Mouse (Mus musculus): ENCODE data around the gene Bloc1s5. TPM values are rescaled to one million over a fixed set of nuclear protein-coding genes. Genes with fewer than 3 reads are reported as not detected.
A peak's percentile ranks its signal among the peaks of the same experiment; 100 is the strongest.

Bloc1s5 gene
- total RNA-seq, 1 experiment from 2014 or later: 24.4 TPM

- peak; percentile 37 for DNase-seq
These were observed 16.8 kb downstream of the Bloc1s5 start for GRCm38 (mm10) chr13:38618001-38618630.

- no peak for DNase-seq
These were observed 18.0 kb downstream of the Bloc1s5 start for GRCm38 (mm10) chr13:38616887-38617286.

GRCm38 (mm10) chr13:38615656-38616055, 19.3 kb downstream of the Bloc1s5 start:
- no peak for DNase-seq

- no peak for DNase-seq
These were observed 20.6 kb downstream of the Bloc1s5 start for GRCm38 (mm10) chr13:38614298-38614697.

GRCm38 (mm10) chr13:38613583-38613982, 21.3 kb downstream of the Bloc1s5 start:
- no peak for DNase-seq

GRCm38 (mm10) chr13:38612608-38613007, 22.3 kb downstream of the Bloc1s5 start:
- no peak for DNase-seq

GRCm38 (mm10) chr13:38612179-38612578, 22.7 kb downstream of the Bloc1s5 start:
- DNase-seq: no peak

GRCm38 (mm10) chr13:38610336-38610735, 24.6 kb downstream of the Bloc1s5 start:
- DNase-seq: peak; percentile 80

GRCm38 (mm10) chr13:38607130-38607529, 27.8 kb downstream of the Bloc1s5 start:
- no peak for DNase-seq

- DNase-seq: peak; percentile 31
These were observed 29.6 kb downstream of the Bloc1s5 start for GRCm38 (mm10) chr13:38605353-38605752.

GRCm38 (mm10) chr13:38602966-38603365, 31.9 kb downstream of the Bloc1s5 start:
- peak; percentile 66 for DNase-seq

- no peak for DNase-seq
These were observed 32.6 kb downstream of the Bloc1s5 start for GRCm38 (mm10) chr13:38602243-38602832.

GRCm38 (mm10) chr13:38600811-38601210, 34.1 kb downstream of the Bloc1s5 start:
- DNase-seq: no peak

GRCm38 (mm10) chr13:38597076-38597475, 37.8 kb downstream of the Bloc1s5 start:
- no peak for DNase-seq

GRCm38 (mm10) chr13:38596461-38596860, 38.4 kb downstream of the Bloc1s5 start:
- no peak for DNase-seq

- DNase-seq: no peak
These were observed 41.8 kb downstream of the Bloc1s5 start for GRCm38 (mm10) chr13:38593114-38593513.

GRCm38 (mm10) chr13:38587350-38587749, 47.6 kb downstream of the Bloc1s5 start:
- DNase-seq: no peak

GRCm38 (mm10) chr13:38586451-38586850, 48.5 kb downstream of the Bloc1s5 start:
- no peak for DNase-seq

- no peak for DNase-seq
These were observed 52.1 kb downstream of the Bloc1s5 start for GRCm38 (mm10) chr13:38582768-38583167.

GRCm38 (mm10) chr13:38580601-38581457, 54.1 kb downstream of the Bloc1s5 start:
- peak; percentile 63 for DNase-seq

- no peak for DNase-seq
These were observed 54.8 kb downstream of the Bloc1s5 start for GRCm38 (mm10) chr13:38579971-38580600.

GRCm38 (mm10) chr13:38574668-38575067, 60.2 kb downstream of the Bloc1s5 start:
- no peak for DNase-seq

- no peak for DNase-seq
These were observed 61.6 kb downstream of the Bloc1s5 start for GRCm38 (mm10) chr13:38573281-38573680.

All from adrenal gland, postnatal 25 days (tissue).